Mouse (Mus musculus) bone marrow, adult 2 months (tissue): Measurements from ENCODE around the gene H2-DMb1.

Experiments used
- CTCF ChIP-seq: fragments of 200-500 bp; IDR thresholded peaks from 2 replicates; pipeline ENCODE4 v1.5.1; 2011; ENCODE audit warnings: low read length, control low read depth; ENCODE audit not compliant: control insufficient read depth, insufficient read depth
- POLR2A ChIP-seq: fragments of 200-500 bp; IDR thresholded peaks from 2 replicates; pipeline ENCODE4 v1.6.1; 2011; ENCODE audit warnings: low read depth, mild to moderate bottlenecking, control low read depth, low read length, borderline replicate concordance; ENCODE audit not compliant: control insufficient read depth

GRCm38 (mm10) chr17:34123518-34123917 is 29.4 kb upstream of the H2-DMb1 start:
- TF ChIP-seq CTCF (no peak), POLR2A (no peak)
